Mouse (Mus musculus) cerebellum, adult 2 months (tissue): Measurements from ENCODE around the gene Acsf3.

Experiments used
- CTCF ChIP-seq: fragments of 200-500 bp; IDR thresholded peaks from 2 replicates; pipeline ENCODE4 v1.5.1; 2011; ENCODE audit warnings: low read depth, mild to moderate bottlenecking, control low read depth, low read length, moderate library complexity, borderline replicate concordance; ENCODE audit not compliant: insufficient read depth
- POLR2A ChIP-seq: fragments of 200-500 bp; IDR thresholded peaks from 2 replicates; pipeline ENCODE4 v1.6.1; 2011; ENCODE audit warnings: low read length, control low read depth, borderline replicate concordance; ENCODE audit not compliant: insufficient read depth

DNA sequence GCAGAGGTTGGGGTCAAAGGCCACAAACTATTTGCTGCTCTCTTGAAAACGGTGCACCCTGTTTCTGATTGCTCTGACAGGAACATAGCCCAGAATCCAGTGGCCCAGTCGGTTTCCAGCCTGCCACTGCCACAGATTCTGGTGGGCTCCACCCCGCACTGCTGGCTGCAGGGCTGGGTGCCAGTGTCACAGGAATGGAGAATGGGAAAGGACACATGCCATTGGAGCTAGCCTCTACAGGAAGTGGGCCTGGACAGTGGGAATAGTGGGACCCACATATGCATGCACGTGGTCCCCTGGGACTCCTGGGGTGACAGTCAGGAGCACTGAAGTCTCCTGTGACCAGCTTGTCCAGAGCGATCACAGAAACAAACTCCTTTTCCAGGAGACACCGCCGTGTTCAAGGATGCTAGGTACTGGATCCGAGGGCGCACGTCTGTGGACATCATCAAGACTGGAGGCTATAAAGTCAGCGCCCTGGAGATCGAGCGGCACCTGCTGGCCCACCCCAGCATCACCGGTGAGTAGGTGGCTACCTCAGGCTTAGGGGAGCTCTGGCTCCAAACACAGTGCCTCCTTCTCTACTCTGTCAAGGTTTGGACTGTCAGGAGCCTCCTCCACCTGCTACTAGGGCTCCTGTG lies 37.4 kb downstream of the Acsf3 start:
- TF ChIP-seq POLR2A, result no peak
- peak; percentile 34; the same call in 1 of the 2 replicates for TF ChIP-seq CTCF
